Mouse (Mus musculus): ENCODE data around the gene Ccdc88b. TPM values are rescaled to one million over a fixed set of nuclear protein-coding genes. Genes with fewer than 3 reads are reported as not detected.
A peak's percentile ranks its signal among the peaks of the same experiment; 100 is the strongest.

Gene Ccdc88b
- polyA plus RNA-seq, 1 experiment from 2014 or later, result 1.3 TPM

- Histone ChIP-seq H3K4me1 (replicated peaks) (peaks cover 25% of the 10 kb centered on the region), H3K9me3 (no peaks in the 10 kb centered on the region), H3K27me3 (peaks cover 85% of the 10 kb centered on the region), H3K9ac (peak overlapping the region; percentile 83), H3K36me3 (no peaks in the 10 kb centered on the region), H3K4me2 (peak overlapping the region; percentile 98), H3K27ac (replicated peaks) (0 out of 2 replicates have a peak overlapping the region, but pooled peaks have one; percentile 23), H3K4me3 (peak overlapping the region; percentile 65)
- ATAC-seq (ENCODE audit: low read depth), result peak; percentile 51
- WGBS, result 1% methylated on average over 46 of the region's 46 CpGs
Observed at GRCm38 (mm10) chr19:6839615-6840474, 18.2 kb downstream of the Ccdc88b start.

- Histone ChIP-seq H3K4me3 (no peak overlapping the region), H3K4me2 (no peak overlapping the region), H3K27ac (replicated peaks) (no peak overlapping the region), H3K27me3 (peaks cover 83% of the 10 kb centered on the region), H3K4me1 (replicated peaks) (peaks cover 19% of the 10 kb centered on the region), H3K9ac (no peak overlapping the region), H3K9me3 (no peaks in the 10 kb centered on the region), H3K36me3 (no peaks in the 10 kb centered on the region)
- no peak for ATAC-seq (ENCODE audit: low read depth)
- 88% methylated on average over 8 of the region's 8 CpGs for WGBS
Observed at GRCm38 (mm10) chr19:6832363-6832762, 25.6 kb downstream of the Ccdc88b start.

- H3K9ac ChIP-seq, result peak overlapping the region; percentile 48
- H3K4me2 ChIP-seq, result peak overlapping the region; percentile 62
- H3K36me3 ChIP-seq, result no peaks in the 10 kb centered on the region
- 5% methylated on average over 17 of the region's 17 CpGs for WGBS
- ATAC-seq (ENCODE audit: low read depth), result peak; percentile 49; the same call in 1 of the 2 replicates
- peaks cover 19% of the 10 kb centered on the region for H3K4me1 ChIP-seq (replicated peaks)
- H3K27me3 ChIP-seq, result peaks cover 78% of the 10 kb centered on the region
- H3K4me3 ChIP-seq, result peak overlapping the region; percentile 31
- H3K27ac ChIP-seq (replicated peaks), result no peak overlapping the region
- H3K9me3 ChIP-seq, result no peaks in the 10 kb centered on the region
Observed at GRCm38 (mm10) chr19:6831331-6831730, 26.7 kb downstream of the Ccdc88b start.

GRCm38 (mm10) chr19:6830556-6831316 lies 27.3 kb downstream of the Ccdc88b start:
- no peaks in the 10 kb centered on the region for H3K36me3 ChIP-seq
- H3K4me1 ChIP-seq (replicated peaks), result peaks cover 19% of the 10 kb centered on the region
- no peaks in the 10 kb centered on the region for H3K9me3 ChIP-seq
- peaks cover 72% of the 10 kb centered on the region for H3K27me3 ChIP-seq
- H3K9ac ChIP-seq, result peak overlapping the region; percentile 48
- no peak overlapping the region for H3K27ac ChIP-seq (replicated peaks)
- WGBS, result 4% methylated on average over 38 of the region's 38 CpGs
- ATAC-seq (ENCODE audit: low read depth), result peak; percentile 62; the same call in 1 of the 2 replicates
- peak overlapping the region; percentile 31 for H3K4me3 ChIP-seq
- peak overlapping the region; percentile 62 for H3K4me2 ChIP-seq

- Histone ChIP-seq H3K27me3 (peaks cover 68% of the 10 kb centered on the region), H3K4me2 (peak overlapping the region; percentile 62), H3K9ac (peak overlapping the region; percentile 48), H3K4me1 (replicated peaks) (peaks cover 19% of the 10 kb centered on the region), H3K9me3 (no peaks in the 10 kb centered on the region), H3K4me3 (peak overlapping the region; percentile 31), H3K36me3 (no peaks in the 10 kb centered on the region), H3K27ac (replicated peaks) (no peak overlapping the region)
- 3% methylated on average over 48 of the region's 48 CpGs for WGBS
- peak; percentile 30; the same call in 1 of the 2 replicates for ATAC-seq (ENCODE audit: low read depth)
Observed at GRCm38 (mm10) chr19:6829870-6830555, 28.0 kb downstream of the Ccdc88b start.

GRCm38 (mm10) chr19:6829069-6829468 lies 28.9 kb downstream of the Ccdc88b start:
- H3K4me3 ChIP-seq, result no peak overlapping the region
- ATAC-seq (ENCODE audit: low read depth), result no peak
- WGBS, result 16% methylated on average over 3 of the region's 3 CpGs
- H3K4me1 ChIP-seq (replicated peaks), result peaks cover 19% of the 10 kb centered on the region
- H3K9me3 ChIP-seq, result no peaks in the 10 kb centered on the region
- no peak overlapping the region for H3K27ac ChIP-seq (replicated peaks)
- no peak overlapping the region for H3K9ac ChIP-seq
- H3K27me3 ChIP-seq, result peaks cover 63% of the 10 kb centered on the region
- peak overlapping the region; percentile 62 for H3K4me2 ChIP-seq
- no peaks in the 10 kb centered on the region for H3K36me3 ChIP-seq

GRCm38 (mm10) chr19:6826601-6827000 lies 31.4 kb downstream of the Ccdc88b start:
- Histone ChIP-seq H3K4me2 (no peak overlapping the region), H3K9ac (no peak overlapping the region), H3K27ac (replicated peaks) (no peak overlapping the region), H3K9me3 (no peaks in the 10 kb centered on the region), H3K4me1 (replicated peaks) (peaks cover 19% of the 10 kb centered on the region), H3K36me3 (no peaks in the 10 kb centered on the region), H3K27me3 (peaks cover 49% of the 10 kb centered on the region), H3K4me3 (no peak overlapping the region)
- WGBS, result 77% methylated on average over 3 of the region's 3 CpGs
- no peak for ATAC-seq (ENCODE audit: low read depth)

GRCm38 (mm10) chr19:6825384-6825783 lies 32.6 kb downstream of the Ccdc88b start:
- no peak overlapping the region for H3K4me3 ChIP-seq
- ATAC-seq (ENCODE audit: low read depth), result no peak
- no peaks in the 10 kb centered on the region for H3K36me3 ChIP-seq
- no peak overlapping the region for H3K9ac ChIP-seq
- H3K4me1 ChIP-seq (replicated peaks), result peaks cover 7% of the 10 kb centered on the region
- H3K9me3 ChIP-seq, result no peaks in the 10 kb centered on the region
- H3K4me2 ChIP-seq, result no peak overlapping the region
- WGBS, result 87% methylated on average over 6 of the region's 6 CpGs
- no peak overlapping the region for H3K27ac ChIP-seq (replicated peaks)
- peaks cover 37% of the 10 kb centered on the region for H3K27me3 ChIP-seq

GRCm38 (mm10) chr19:6820538-6821195 lies 37.3 kb downstream of the Ccdc88b start:
- no peak overlapping the region for H3K27ac ChIP-seq (replicated peaks)
- no peaks in the 10 kb centered on the region for H3K4me1 ChIP-seq (replicated peaks)
- H3K27me3 ChIP-seq, result peaks cover 6% of the 10 kb centered on the region; the same call in 1 of the 2 replicates
- H3K36me3 ChIP-seq, result no peaks in the 10 kb centered on the region
- H3K9me3 ChIP-seq, result no peaks in the 10 kb centered on the region
- no peak overlapping the region for H3K4me3 ChIP-seq
- no peak for ATAC-seq (ENCODE audit: low read depth)
- no peak overlapping the region for H3K4me2 ChIP-seq
- no peak overlapping the region for H3K9ac ChIP-seq
- WGBS, result 85% methylated on average over 13 of the region's 13 CpGs

GRCm38 (mm10) chr19:6819143-6819827 lies 38.7 kb downstream of the Ccdc88b start:
- no peaks in the 10 kb centered on the region for H3K36me3 ChIP-seq
- H3K4me1 ChIP-seq (replicated peaks), result peaks cover 3% of the 10 kb centered on the region; the same call in 1 of the 2 replicates
- no peak overlapping the region for H3K4me3 ChIP-seq
- no peak for ATAC-seq (ENCODE audit: low read depth)
- WGBS, result 48% methylated on average over 10 of the region's 10 CpGs
- H3K4me2 ChIP-seq, result no peak overlapping the region
- H3K27ac ChIP-seq (replicated peaks), result no peak overlapping the region
- H3K27me3 ChIP-seq, result peaks cover 6% of the 10 kb centered on the region; the same call in 1 of the 2 replicates
- no peak overlapping the region for H3K9ac ChIP-seq
- no peaks in the 10 kb centered on the region for H3K9me3 ChIP-seq

GRCm38 (mm10) chr19:6814958-6815357 lies 43.1 kb downstream of the Ccdc88b start:
- ATAC-seq (ENCODE audit: low read depth), result no peak
- 85% methylated on average over 3 of the region's 3 CpGs for WGBS
- Histone ChIP-seq H3K9me3 (no peaks in the 10 kb centered on the region), H3K4me3 (no peak overlapping the region), H3K27me3 (no peaks in the 10 kb centered on the region), H3K4me2 (no peak overlapping the region), H3K27ac (replicated peaks) (no peak overlapping the region), H3K9ac (no peak overlapping the region), H3K4me1 (replicated peaks) (peaks cover 11% of the 10 kb centered on the region; the same call in 1 of the 2 replicates), H3K36me3 (no peaks in the 10 kb centered on the region)

Data from neural tube, embryonic 13.5 days (tissue).